Mouse (Mus musculus) CH12.LX (cell line): Measurements from ENCODE around the gene Lbx2.

Experiments
- CTCF ChIP-seq, 2 experiments: IDR thresholded peaks in 1 of 2; conservative IDR thresholded peaks in 1 of 2; 2 replicates each; pipeline ENCODE4 v1.5.1; 2011 to 2012; ENCODE audit warnings: low read depth in 2 of 2, low read length in 2 of 2, improper control_type of control experiment in 1 of 2, inconsistent platforms in 1 of 2, mild to moderate bottlenecking in 1 of 2, moderate library complexity in 1 of 2
- KAT2A ChIP-seq: IDR thresholded peaks from 2 replicates; pipeline ENCODE4 v1.6.1; 2012; ENCODE audit warnings: low read length, improper control_type of control experiment, inconsistent platforms; ENCODE audit not compliant: insufficient replicate concordance
- NRF1 ChIP-seq: IDR thresholded peaks from 2 replicates; pipeline ENCODE4 v1.6.1; 2014; ENCODE audit warnings: low read depth, mild to moderate bottlenecking, inconsistent platforms, low read length, improper control_type of control experiment, moderate library complexity
- ZC3H11A ChIP-seq: IDR thresholded peaks from 2 replicates; pipeline ENCODE4 v1.6.1; 2012; ENCODE audit warnings: low read depth, mild to moderate bottlenecking, inconsistent platforms, low read length, improper control_type of control experiment
- ZKSCAN1 ChIP-seq: IDR thresholded peaks from 2 replicates; pipeline ENCODE4 v1.6.1; 2012; ENCODE audit warnings: low read depth, inconsistent platforms, low read length, improper control_type of control experiment, borderline replicate concordance

DNA sequence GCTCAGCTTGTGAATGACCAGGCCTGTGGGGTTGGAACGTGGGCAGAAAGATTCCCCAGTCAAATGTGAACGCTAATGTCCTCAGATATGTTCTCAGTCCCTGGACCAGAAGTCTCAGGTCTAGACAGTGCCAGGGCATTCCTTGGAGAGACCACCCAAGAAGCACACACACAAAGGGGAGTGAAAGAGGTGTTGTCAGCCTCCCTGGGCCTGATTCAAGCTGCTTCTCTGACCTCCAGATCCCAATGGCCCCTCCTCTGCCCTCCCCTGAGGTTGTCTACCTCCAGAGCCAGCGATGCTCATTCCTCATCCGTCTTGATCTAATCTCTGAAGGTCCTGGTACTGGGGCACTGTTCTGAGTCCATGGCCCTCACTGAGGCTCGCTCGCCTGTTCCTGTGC lies 42.6 kb upstream of the Lbx2 start:
- TF ChIP-seq ZC3H11A (no peak), CTCF (conservative IDR thresholded peaks at IDR 0.05 in 1 of 2, IDR thresholded peaks at IDR 0.05 in 1 of 2; ENCODE audit: low read depth in 2 of 2, low read length in 2 of 2) (no peak), ZKSCAN1 (no peak), NRF1 (no peak), KAT2A (no peak)
